Mouse (Mus musculus): ENCODE data around the gene Atf6.
A peak's percentile ranks its signal among the peaks of the same experiment; 100 is the strongest.

Gene Atf6

DNA sequence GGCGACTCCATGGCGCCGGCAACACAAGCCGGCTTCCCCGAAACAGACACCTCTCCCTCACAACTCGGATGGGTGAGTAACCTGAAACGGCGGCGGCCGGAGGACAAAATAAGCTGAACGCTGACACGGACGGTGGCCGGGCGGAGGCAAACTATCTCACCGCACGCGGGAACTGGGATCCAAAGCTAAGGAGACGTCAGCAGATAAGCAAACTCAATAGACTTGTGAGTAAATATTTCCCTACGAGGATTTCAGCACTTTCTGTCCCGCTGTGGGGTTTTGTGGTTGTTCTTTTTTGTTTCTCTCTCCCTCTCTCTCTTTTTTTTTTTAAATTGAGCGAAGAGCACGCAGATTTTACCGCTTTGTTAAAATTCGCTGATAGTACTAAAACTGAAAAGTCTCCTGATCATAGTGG is at the start of gene Atf6:
TSS of gene Atf6 (minus strand) at position 81 of the 415 bp plus-strand sequence.
- peak; percentile 97 to 98 for DNase-seq

DNA sequence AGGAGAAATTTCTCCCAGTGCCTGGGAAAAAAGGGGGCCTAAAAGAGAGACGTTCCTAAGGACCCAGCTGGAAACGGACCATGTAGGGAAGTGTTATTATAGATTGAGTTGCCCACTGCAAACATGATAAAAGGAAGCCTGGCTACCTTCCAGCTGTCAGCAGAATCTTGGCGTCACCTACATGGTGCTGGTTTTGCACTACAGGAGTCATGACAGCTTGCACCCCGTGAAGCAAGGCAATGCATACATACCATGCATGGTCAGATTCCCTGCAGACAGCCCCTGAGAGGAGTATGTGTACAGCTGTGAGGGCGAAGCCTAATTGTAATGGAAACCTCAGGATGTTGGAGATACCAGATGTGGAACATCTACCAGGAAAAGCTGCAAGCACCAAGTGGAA is 48.1 kb upstream of the Atf6 start:
- no peak for DNase-seq

DNA sequence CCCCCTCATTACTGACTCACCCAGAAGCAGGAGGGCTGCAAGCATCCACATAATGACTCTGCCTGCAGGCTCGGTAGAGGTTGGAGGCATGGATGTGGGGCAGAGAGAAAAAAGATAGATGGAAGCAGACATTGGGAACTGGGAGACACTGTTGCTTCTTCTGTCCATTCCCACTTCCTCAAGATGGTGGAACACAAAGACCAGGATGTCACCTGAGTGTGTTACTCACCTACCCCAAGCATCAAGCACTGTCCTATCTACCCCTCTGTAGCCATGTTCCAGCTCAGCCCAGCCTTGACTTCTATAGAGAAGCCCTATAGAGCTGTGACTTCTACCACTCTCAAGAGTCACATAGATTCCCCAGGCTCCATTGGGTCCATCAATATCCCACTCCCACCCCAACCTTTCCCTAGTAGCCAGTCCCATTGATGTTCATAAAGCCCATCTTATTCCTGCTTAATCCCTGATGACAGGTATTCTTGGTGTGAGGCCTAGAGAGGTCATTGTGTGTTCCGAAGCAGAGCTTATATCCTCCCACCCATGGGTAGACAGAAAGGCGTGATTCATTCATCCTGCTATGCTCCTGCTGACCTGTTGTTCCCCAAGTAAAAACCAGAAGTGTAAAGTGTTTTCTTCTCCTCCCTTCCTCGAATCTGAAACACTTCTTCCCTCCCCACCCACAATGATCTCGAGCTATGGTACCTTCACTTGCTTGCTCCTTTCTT is 45.5 kb upstream of the Atf6 start, which contains the start of gene Fcrlb:
TSS of gene Fcrlb (minus strand) at position 51 of the 725 bp plus-strand sequence.
- no peak for DNase-seq

GRCm38 (mm10) chr1:170911907-170912660 is 44.5 kb upstream of the Atf6 start:
- DNase-seq: no peak

DNA sequence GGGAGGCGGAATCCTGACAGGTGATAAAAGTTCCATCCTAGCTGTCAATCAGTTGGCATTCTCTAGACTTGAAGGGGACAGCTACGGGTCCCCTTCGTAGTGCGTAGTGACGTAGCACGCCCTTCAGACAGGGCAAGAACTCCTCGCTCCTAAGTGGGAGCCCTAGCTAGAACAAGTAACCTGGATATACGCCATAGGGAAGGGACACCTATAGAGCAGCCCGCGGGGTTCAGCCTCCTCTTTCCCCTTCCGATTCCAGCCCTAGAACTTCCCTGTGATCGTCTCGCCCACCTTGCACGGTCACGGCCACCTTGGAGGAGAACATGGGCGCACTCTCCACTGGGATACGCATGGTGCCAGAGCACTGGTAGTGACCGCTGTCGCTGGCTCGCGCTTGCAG is 40.8 kb upstream of the Atf6 start:
- DNase-seq: peak; percentile 39 to 47

DNA sequence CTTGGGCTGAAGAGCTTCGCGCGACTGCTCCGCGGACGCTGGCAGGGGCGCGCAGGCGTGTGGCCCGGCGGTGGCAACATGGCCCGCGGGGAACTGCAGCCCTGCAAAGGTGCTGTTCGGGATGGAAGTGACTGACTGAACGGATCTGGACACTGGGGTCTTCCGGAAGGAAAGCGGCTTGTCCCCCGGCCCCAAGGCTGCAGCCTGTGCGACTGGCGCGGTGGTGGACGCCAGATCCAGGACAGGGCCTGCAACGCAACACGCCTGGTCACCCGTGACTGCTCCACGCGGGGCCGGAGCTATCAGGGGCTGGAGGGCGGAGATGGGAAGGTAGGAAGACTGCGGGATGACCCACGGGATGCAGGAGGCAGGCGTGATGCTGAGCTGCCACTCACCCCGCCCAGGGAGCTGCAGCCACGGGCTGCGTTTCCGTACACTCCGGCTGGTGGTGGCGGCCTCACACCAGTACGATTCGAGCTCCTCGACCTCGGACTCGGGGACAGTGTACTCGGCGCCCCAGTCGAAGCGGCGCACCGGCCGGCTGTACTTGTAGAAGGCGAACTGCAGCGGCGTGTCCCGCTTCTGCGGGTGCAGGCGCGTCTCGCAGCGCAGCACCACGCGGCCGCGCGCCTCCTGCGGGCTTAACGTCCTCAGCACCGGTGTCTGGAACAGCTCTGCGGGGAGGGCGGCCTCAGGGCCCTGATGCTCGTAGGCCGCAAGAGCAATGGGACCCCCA is 40.1 kb upstream of the Atf6 start:
- peak; percentile 60 to 63 for DNase-seq

DNA sequence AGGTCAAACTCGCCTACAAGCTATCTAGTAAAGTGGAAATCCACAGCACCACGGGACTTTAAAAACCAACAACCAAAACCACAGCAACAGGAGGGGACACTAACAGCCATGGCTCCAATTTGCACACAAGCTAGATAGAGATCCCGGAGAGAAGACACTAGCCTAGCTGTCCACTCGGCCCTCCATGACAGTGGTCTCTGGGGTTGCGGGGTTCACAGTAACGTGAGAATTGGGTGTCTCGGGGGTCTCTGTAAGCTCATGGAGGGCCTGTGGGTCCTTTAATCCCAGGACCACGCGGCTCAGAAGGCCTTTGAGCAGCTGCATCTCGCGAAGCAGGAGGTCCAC is 39.5 kb upstream of the Atf6 start:
- no peak for DNase-seq

DNA sequence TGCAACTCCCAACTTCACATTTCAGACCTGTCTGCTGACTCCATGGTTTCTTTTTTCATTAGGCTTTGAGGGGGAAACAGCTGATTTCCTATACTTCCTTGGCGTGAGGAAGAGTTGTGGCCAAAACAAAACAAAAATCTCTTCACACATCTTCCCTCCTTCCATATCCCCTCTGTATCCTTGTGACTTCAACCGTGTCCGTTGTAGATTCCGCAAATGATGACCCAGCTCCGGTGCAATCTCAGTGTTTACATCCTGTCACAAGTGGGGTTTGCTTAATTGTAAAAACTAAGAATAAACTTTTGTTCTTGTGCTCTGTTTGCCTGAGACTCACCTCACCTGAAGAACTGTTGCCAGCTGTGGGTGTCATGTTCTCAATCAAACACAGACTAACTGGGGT is 35.9 kb upstream of the Atf6 start:
- DNase-seq: no peak

DNA sequence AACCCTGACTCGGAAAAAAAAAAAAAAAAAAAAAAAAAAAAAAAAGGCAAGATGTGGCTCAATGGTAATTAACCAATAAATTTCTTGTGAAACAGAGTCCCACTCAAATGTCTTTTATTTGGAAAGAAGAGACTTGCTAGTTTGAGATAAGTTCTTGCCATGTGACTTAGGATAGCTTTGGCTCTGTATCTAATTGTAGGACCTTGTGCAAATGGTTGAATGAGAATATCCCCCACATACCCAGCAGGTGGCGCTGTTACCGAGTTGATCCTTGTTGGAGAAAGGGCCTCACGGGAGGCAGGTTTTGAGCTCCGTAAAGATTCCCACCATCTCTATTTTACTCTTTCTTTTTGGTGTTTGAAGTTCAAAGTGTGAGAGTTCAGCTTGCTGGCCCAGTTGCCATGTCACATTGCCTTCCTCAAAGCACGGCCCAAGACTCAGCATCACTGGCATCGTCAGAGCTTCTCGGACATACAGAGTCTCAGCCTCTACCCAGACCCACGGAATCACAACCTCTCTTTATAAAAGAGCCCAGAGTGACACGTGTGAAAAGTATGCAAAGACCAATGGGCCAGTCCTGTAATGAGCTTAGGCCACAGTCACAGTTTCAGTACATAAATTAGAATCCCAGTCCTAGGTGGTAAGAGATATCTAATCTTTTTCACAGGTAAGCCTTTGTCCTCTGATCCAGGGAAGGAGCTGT is 34.1 kb upstream of the Atf6 start:
- peak; percentile 93 to 96 for DNase-seq

- DNase-seq: peak; percentile 71 to 86
Measured at GRCm38 (mm10) chr1:170900799-170901467, 33.4 kb upstream of the Atf6 start.

GRCm38 (mm10) chr1:170898413-170899075 is 31.0 kb upstream of the Atf6 start:
- no peak for DNase-seq

DNA sequence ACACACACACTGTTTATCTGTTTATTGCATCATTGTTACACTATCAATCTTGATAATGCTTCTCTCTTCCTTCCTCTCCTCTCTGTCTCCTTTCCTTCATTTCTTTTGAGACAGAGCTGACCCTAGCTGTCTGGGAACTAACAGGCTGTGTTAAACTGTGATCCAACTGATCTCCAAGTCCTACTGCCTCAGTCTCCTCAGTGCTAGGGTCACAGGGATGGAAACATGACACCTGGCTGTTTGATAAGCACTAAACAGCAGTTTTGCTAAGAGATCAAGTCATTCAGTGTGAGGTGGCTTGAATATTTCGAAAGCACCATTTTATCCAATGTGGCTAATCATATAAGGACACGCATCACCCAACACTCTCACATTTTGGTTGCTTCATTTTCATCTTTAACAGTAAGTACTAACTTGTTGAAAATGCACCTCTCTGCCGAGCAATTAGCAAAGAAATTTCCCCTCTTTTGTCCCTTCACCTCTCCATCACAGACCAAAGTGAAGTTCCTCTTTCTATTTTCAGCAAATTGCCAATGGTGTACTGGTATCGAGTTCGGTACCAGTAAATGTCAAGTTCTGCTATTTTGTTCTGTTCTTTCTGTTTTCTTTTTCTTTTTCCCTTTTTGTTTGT is 29.2 kb upstream of the Atf6 start:
- DNase-seq: no peak

DNA sequence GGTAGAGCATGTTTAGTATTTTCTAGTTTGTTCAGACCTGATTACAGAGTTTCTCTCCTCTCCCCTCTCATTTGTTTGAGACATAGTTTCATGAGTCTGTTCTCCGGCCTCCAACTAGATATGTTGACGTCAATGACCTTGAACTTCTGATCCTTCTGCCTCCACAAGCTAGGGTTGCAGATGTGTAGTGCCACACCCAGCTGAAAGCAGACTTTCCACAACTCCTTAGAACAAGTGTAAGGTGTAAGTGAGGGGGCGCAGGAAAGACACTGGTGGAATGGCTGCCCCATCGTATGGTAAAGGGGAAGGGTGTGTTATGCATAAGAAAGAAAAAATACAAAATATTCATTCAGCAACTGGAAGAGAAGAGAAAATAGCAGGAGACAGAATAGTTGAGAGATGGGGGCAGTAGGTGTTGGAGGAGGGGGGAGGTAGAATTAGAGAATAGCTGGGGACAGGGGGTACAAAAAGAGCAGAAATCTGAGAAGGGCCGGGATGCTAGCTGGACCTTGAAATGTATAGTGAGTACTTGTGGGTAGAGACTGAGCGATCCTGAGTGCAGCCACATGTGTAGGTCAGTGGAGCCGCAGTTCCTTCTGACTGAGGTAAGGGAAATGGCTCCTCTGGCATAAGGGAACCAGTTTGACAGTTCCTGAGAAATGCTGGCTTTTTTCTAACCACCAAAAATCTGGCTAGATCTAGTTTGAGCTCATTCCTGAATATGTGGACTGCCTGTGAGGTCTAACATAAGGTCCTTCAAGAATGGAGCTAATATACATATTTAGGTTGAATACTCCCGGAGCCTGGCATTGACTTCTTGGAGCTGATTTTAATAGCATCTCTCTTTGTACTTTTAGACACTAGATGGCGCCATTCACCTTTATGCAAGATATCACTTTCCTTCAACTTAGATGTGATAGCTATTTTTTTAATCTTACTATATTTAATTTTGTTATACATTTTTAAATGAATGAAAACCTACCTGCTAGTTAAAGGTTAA is 27.3 kb upstream of the Atf6 start:
- peak; percentile 22 to 81 for DNase-seq

- DNase-seq: no peak
Measured at GRCm38 (mm10) chr1:170892279-170892678, 24.7 kb upstream of the Atf6 start.

DNA sequence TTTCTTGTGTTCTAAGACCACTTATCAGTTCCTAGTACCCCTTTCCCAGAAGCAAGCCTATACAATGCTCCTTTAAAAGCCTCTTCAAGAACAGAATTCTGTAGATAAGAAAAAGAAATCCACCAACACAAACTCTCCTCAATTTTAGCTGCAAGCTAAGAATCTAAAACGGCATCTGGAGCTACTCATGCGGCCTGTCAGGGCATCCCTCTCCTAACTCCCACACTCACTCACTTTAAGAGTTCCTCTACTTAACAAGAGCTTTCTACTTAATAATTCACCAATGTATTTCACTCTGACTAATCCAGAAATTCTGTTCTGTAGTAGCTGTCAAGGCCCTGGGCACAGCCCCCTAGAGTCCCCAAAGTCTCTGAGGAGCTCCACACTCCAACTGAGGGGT is 24.1 kb upstream of the Atf6 start:
- DNase-seq: no peak

DNA sequence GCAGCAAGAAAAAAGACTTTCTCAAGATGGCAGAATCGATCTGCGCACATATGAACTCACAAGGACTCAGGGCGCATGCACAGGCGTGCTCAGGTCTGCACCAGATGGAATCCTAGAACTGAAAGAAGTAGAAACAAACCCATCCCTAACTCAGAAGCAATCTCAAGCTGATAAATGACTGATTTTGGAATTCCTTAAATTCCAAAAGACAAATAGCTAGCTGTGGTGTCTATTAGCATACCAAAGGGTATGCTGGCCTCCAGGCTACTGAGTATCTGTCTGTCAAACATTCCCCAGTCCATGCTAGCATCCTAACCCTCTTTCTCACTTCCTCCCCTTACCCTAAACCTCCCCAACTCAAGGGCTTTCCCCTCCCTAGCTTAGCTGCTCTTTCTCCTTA is 21.7 kb upstream of the Atf6 start:
- DNase-seq: no peak

- DNase-seq: no peak
Measured at GRCm38 (mm10) chr1:170886044-170886458, 18.5 kb upstream of the Atf6 start.

GRCm38 (mm10) chr1:170884978-170885561 is 17.5 kb upstream of the Atf6 start, which contains the start of the genes Gm26620 and Dusp12:
Gene Gm26620 (plus strand): TSS chr1:170885065.
Gene Dusp12 (minus strand): TSS chr1:170885540.
- DNase-seq: peak; percentile 91 to 93

DNA sequence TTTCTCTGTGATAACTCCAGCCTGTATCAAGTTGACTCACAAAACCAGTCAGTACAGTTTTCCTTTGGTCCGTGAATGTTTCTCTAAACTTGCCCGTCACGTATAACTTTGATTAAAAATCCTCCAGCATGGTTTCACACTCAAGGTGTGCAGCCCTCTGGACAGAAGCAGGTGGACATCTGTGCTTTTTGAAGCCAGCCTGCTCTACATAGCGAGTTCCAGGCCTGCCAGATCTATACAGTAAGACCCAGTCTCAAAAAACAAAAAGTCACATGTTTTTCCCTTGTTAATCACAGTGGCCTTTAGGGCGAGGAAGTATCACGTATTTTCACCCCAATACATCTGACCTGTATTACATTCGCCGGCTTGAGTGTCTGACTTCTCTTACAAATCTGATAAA is 16.8 kb upstream of the Atf6 start:
- DNase-seq: no peak

Measured in cerebellum, postnatal 10 days (tissue).